Mouse (Mus musculus) cerebellum, postnatal 36 days (tissue): Measurements from ENCODE around the gene Uaca.

Experiments
- DNase-seq, 2 experiments: peaks; one replicate each; pipeline ENCODE4 v3.0.0; 2021 to 2022; ENCODE audit warnings: mixed read lengths in 2 of 2

Gene Uaca

DNA sequence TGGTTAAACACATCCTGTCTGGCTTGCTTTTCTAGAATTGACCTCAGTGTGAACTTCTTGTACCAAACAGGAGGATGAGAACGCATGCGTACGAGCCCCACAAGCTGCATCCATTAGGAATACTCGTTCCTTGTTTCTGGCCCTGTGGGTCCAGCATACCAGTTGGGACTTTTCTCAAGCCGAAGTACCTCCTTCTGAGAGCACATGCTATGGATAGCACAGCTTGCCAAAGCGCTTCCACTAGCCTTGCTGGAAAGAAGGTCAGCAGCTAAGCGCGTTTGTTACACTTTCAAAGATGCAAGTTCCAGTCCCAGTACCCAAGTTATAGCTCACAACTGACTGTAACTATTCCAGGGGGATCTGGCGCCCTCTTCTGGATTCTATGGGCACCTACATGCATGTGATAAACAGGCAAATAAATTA is 93.1 kb downstream of the Uaca start:
- DNase-seq, result no peak

DNA sequence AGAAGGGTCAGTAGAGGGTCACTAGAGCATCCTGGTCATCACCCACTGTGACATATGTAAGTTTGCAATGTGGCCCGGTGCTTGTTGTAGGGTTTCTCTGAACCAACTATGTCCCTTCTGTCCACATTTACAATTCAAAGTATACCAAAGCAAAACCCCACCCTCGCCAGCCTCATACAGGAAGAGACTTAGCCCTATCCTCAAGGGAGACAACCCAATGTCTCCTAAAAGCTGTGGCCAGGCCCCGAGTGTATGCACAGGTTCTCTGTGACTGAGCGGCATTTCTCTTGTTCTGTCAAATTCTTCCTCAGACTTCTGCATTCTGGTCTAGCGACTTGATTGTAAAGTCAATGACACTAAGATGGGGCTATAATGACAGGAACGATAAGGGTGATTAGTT is 99.2 kb downstream of the Uaca start:
- DNase-seq, result no peak

DNA sequence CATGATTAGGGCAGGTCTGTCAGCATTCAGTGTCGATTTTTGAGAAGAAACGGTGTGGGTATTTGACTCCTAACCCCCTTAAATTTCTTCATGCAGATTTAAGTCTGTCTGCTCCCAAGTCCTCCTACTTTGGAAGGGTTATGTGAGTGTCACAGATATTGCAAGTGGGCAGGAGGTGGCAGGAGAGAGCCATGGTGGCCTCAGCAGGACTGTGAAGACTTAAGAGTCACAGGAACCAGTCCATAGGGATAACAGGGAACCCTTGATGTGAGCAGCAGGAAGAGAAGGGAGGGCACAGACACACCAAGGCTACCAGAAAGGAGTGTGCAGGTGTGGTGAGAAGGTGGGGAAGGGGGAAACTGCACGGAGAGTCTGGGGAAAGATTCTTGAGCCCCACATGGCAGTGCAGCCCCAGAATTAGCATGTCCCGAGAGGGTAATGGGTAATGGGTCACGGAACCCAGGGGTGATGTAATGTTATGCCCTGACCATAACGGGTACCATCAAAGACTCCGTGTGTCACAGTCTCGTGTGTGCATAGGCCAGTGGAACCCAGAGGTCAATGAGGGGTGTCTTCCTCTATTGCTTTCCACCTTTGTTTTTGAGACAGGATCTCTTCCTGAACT is 101.3 kb downstream of the Uaca start:
- peak; percentile 67 to 68 for DNase-seq

DNA sequence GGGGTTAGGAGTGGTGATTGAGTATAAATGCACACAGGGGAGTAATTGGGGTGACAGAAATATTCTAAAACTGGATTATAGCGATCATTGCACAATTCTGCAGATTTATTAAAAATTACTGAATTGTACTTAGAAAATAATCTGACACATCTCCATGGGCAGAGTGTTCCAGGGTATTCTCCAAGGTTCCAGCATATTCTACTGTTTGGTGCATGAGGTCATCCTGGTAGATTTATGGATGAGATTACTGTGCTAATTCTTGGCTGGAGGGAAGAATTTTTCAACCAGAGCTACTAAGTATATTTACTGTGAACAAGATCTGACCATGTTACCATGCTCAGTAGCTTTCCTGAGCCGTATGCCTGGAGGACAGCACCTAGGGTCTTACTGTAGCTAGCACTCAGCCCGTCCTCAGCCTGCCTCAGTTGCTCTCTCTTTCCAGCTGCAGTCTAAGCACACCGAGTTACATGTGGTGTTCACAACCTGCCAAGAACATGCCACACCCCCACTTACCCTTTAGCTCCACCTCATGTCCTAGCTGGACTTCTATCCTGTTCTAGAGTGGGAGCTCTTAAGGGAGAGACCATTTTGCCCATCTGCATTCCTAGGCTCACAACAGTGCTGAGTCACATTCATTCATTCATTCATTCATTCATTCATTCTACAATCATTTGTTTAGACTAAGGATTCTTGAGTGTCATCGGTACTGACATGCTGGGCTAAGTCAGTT is 104.1 kb downstream of the Uaca start:
- no peak for DNase-seq

DNA sequence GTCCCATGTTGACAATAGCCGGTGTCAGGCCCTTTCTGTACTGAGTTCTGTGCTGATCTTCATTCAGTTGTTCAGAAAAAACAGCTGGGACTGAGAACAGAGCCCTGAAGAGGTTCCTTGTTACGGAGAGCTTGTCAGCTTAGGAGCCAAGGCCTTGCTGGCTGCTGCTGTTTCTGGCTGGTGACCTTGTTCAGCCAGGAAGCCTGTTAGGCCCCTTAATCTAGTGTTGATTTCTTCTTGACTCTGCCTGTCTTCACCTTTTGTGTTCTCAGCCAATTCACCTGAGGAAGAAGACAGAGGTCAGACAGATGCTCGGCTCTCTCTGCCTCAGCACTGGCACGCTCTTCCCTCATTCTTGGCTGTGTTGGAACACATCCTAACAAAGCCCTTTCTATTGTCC is 104.9 kb downstream of the Uaca start:
- no peak for DNase-seq

DNA sequence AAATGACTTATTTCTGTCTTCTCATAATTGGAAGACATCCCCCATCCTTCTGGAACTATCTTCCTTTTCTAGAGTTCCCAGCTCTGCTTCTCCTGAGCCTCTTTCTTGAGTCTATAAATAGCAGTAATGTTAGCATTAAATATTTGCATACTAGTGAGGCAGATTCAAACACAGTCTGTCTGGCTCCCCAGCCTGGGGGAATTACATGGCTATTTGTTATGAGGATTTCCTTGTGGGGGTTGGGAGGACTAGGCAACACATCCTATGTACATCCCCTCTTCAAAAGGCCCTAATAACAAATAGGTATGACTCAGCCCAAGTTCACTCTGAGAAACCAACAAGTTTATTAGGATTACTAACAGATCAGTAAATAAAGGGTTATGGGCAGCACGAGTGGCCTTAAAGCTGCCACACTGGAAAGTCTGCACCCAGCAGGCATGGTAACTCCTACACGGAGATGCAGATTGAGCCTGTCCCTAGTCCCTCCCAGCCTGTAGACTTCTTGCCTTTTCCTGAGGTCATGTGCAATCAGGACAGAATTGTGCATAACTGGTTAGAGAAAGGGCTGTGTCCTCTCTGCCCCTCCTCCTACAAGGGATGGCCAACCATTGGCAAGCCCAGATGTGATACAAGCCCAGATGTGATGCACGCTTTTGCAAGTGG is 105.6 kb downstream of the Uaca start:
- no peak for DNase-seq

DNA sequence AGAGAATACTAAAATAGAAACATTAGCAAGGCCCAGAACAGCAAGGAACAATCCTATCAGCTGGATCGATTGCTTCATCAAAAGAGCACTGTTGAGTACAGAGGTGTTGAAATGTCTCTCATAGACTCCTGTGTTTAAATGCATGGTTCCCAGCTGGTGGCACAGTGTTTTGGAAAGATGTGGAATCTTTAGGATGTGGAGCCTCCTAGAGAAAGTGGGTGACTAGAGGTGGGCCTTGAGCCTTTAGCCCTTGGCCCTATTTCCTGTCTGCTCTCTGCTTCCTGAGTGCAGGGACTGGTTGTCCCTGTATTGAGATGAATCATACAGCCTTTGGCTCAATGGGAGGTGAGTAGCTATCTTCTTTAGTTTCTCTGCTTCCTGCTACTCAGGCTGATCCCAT is 117.9 kb downstream of the Uaca start:
- no peak for DNase-seq

DNA sequence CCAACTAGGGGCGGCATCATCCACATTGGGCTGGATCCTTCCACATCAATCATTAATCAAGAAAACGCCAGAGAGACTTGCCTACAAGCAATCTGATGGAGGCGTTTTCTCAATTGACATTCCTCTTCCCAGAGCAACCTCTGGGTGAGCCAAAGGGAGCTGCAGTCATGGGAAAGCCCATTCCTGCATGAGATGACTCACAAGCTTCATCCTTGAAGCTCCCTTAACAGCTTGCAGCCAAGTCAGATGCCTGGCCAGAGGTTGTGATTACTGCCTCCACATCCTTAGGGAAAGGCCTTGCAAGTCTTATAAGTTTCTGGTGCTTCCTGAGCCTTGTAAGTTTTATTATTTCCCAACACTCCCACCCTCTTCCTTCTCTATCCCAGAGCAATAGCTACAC is 119.3 kb downstream of the Uaca start:
- DNase-seq, result no peak

DNA sequence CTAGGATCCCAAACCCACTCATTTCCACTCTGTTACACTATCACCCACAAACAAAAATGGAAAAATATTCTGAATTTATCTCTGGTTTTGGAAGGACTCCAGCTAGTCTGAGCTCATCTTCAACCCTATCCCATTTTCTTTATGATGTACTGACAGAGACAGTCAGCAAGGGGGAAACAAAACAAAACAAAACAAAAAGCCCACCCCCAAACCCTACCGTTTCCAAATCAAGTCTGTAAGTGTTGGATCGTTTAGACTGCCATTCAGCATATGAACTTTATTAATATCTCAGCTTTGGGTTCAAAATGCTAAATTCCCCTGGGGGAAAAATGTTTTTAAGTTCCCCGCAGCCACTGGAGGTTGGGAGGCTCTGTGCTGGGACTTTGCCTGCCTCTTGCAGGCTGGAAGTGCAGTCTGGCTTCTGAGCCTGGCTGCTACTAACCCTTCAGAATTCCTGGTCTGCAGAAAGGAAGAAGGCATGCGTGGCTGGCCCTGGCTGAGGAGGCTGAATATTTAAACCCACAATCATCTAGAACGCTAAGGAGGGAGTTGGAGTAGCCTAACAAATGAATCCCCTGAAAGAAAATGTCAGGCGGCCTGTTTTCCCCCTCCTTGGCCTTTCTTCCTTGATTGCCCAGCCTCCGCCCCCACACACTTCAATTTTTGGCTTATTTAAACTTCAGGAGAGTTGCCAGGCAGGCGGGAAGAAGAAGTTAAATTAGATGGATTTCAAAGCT is 125.8 kb downstream of the Uaca start:
- DNase-seq, result no peak

DNA sequence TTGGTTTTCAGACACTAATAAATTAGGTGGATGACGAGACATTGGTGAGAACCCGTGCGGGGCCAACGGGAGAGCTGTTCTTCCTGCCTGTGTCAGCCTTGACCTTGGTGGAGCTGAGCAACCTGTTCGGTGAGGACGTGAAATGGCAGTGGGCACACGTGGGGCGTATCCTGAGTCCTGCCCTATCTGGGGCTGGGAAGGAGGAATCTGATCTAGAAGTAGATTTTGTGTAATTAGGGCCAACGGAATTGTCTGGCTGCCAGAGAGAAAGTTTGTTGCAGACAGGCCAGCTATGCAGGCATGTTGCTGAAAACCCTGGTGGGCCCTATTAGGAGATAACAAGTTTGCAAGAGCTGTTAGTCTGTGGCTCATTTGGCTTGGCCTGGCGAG is 126.3 kb downstream of the Uaca start:
- DNase-seq, result no peak

DNA sequence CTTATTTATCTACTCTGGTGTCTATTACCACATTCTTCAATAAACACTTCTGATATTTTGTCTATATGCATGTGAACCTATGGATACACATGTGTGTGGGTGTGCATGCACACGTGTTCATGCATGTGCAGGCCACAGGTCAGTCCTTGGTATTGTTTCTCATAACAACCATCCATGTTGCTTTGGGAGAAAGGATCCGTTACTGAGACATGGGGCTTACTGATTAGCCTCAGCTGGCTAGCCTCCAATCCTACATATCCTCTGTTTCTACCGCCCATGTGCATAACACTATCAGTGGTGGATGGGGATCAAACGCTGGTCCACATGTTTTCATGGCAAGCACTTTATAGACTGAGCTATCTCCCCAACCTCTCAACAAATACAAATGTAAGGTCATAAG is 126.9 kb downstream of the Uaca start:
- DNase-seq, result no peak

DNA sequence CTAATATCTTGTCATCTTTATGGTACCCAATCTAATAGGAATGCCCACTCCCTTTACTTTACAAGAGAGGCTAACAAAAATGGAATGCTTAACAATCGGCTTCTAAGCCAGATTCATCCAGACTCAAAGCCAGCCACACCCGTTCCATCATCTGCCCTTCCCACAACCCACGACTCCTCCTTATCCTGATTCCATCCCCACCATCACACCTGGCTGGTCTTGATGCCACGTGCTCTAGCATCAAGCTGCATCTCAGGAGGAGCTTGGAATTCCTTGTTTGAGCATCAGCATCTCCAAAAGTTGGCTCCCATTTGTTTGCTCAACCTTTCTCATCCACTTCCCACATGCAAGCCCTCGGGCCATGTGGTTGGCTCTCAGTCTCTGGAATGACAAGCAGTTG is 127.5 kb downstream of the Uaca start:
- DNase-seq, result no peak

DNA sequence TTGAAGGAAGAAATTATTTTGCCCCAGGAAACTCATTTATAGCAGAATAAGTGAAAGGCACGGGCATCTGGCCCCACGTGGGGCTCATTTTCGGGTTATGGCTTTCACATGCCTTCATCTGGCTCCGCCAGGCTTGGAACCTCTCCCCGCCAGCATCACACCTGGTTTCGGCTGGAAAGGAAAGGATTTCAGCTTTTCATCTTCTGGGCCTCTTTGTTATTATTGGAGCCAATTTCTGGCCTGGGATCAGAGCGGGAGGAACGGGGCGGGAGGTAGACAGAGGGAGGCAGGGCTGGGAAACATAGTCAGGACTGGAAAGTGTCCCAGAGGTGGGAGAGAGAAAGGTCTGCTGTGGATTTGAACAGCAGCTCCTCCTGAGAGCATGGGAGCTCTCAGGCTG is 132.0 kb downstream of the Uaca start:
- DNase-seq, result no peak

DNA sequence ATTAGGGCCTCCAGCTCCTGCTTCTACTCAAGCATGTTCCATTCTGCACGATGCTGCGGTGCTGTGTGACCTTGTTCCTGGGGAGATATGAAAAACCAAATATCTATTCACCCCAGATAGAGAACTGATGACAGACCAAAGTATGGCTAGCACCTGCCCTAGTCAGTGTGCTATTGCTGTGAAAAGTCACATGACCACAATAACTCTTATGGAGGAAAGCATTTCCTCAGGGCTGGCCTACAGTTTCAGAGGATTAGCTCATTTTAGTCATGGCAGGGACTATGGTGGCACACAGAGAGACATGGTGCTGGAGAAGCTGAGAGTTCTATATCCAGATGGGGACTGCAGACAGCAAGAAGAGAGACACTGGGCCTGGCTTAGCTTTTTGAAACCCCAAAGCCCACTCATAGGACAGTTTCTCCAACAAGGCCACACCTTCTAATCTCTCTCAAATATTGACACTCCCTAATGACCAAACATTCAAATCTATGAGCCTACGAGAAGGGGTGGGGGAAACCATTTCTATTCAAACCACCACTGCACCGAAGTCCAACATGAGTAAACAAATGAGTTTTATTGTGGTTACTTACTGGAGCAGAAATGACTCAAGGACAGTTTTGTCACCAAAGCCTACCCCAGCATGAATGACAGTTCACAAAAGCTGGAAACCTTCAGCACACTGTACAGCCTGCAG is 135.1 kb downstream of the Uaca start:
- no peak for DNase-seq
